Mouse (Mus musculus) MEL (cell line): Measurements from ENCODE around the gene Haghl.

ENCODE experiments used
- CTCF ChIP-seq, 3 experiments: IDR thresholded peaks in 2 of 3; conservative IDR thresholded peaks in 1 of 3; 2 replicates each; pipeline ENCODE4 v1.5.1; 2011 to 2012; ENCODE audit warnings: low read length in 3 of 3, low read depth in 2 of 3, mild to moderate bottlenecking in 2 of 3, improper control_type of control experiment in 1 of 3, inconsistent platforms in 1 of 3, mixed read lengths in 1 of 3, moderate library complexity in 1 of 3; ENCODE audit not compliant: control insufficient read depth in 1 of 3, insufficient read depth in 1 of 3, poor library complexity in 1 of 3, severe bottlenecking in 1 of 3
- E2F4 ChIP-seq: IDR thresholded peaks from 2 replicates; pipeline ENCODE4 v1.6.1; 2011; ENCODE audit warnings: low read depth, low read length, improper control_type of control experiment, borderline replicate concordance
- EP300 ChIP-seq, 2 experiments: IDR thresholded peaks; 2 replicates each; pipeline ENCODE4 v1.6.1; 2011; ENCODE audit warnings: improper control_type of control experiment in 2 of 2, low read length in 2 of 2, low read depth in 1 of 2, mild to moderate bottlenecking in 1 of 2
- JUND ChIP-seq: IDR thresholded peaks from 2 replicates; pipeline ENCODE4 v1.6.1; 2011; ENCODE audit warnings: low read depth, mild to moderate bottlenecking, improper control_type of control experiment, low read length
- MAFK ChIP-seq: IDR thresholded peaks from 2 replicates; pipeline ENCODE4 v1.6.1; 2011; ENCODE audit warnings: low read depth, mild to moderate bottlenecking, low read length, improper control_type of control experiment, borderline replicate concordance
- MAX ChIP-seq: IDR thresholded peaks from 2 replicates; pipeline ENCODE4 v1.6.1; 2011; ENCODE audit warnings: low read length, improper control_type of control experiment
- MAZ ChIP-seq: IDR thresholded peaks from 2 replicates; pipeline ENCODE4 v1.6.1; 2012; ENCODE audit warnings: low read depth, mild to moderate bottlenecking, inconsistent platforms, low read length, improper control_type of control experiment
- MXI1 ChIP-seq: IDR thresholded peaks from 2 replicates; pipeline ENCODE4 v1.6.1; 2011; ENCODE audit warnings: mild to moderate bottlenecking, low read depth, low read length, improper control_type of control experiment
- POLR2A ChIP-seq, 2 experiments: IDR thresholded peaks; 2 replicates each; pipeline ENCODE4 v1.6.1; 2011 to 2012; ENCODE audit warnings: low read length in 2 of 2, mild to moderate bottlenecking in 2 of 2, control low read depth in 1 of 2, improper control_type of control experiment in 1 of 2, low read depth in 1 of 2, moderate library complexity in 1 of 2; ENCODE audit not compliant: control insufficient read depth in 1 of 2, insufficient read depth in 1 of 2, poor library complexity in 1 of 2
- USF2 ChIP-seq, 2 experiments: IDR thresholded peaks; 2 replicates each; pipeline ENCODE4 v1.6.1; 2011 to 2012; ENCODE audit warnings: improper control_type of control experiment in 2 of 2, low read length in 2 of 2, borderline replicate concordance in 1 of 2, inconsistent platforms in 1 of 2, low read depth in 1 of 2, mild to moderate bottlenecking in 1 of 2; ENCODE audit not compliant: insufficient read depth in 1 of 2

DNA sequence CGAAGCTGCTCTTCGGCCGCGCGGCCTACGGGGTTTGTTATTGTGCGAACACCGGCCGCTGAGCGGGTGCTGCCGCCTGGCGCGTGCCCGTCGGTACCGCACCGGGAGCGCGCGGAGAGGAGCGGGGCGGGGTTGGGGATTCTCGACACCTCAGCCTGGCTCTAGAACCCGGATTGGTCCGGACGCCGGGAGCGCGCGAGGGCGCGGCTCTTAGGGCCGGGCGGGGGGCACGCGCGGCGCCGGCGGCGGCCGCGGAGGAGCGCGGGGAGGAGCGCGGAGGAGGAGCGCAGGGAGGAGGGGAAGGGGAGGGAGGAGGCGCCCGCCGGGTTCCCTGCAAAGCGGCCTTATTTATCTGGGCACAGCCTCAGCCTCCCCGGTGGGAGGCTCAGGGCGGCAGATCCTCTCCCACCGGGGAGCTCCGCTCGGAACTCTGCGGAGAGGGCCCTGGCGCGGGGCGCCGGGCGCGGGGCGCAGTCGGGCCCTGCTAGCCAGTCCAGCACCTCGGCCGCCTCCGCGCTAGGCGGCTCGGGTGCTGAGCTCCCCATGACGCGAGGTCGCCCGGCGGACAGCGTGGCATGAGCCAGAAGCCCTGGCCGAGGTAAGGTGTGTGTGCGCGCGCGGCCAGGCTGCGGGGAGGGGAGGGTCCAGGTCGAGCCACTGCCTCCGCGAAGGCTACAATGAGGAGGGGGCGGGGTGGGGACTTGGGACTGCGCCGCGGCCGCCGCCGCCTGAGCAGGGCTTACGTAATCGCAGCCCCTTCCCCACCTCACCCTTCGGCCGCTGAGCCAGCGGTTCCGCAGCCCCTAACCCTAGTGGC, 23.5 kb upstream of the Haghl start, which contains the start of gene Fbxl16:
- TF ChIP-seq CTCF (IDR thresholded peaks at IDR 0.05 in 2 of 3, conservative IDR thresholded peaks at IDR 0.05 in 1 of 3; ENCODE audit: control insufficient read depth in 1 of 3, insufficient read depth in 1 of 3, low read depth in 2 of 3, low read length in 3 of 3, poor library complexity in 1 of 3, severe bottlenecking in 1 of 3) (no peak), EP300 (IDR thresholded peaks at IDR 0.05; ENCODE audit: low read depth in 1 of 2, low read length in 2 of 2) (no peak), MAZ (no peak), POLR2A (IDR thresholded peaks at IDR 0.05; ENCODE audit: control insufficient read depth in 1 of 2, insufficient read depth in 1 of 2, low read depth in 1 of 2, low read length in 2 of 2, poor library complexity in 1 of 2) (no peak), JUND (no peak), USF2 (IDR thresholded peaks at IDR 0.05; ENCODE audit: borderline replicate concordance in 1 of 2, insufficient read depth in 1 of 2, low read depth in 1 of 2, low read length in 2 of 2) (no peak), MAFK (no peak), MAX (no peak), MXI1 (no peak), E2F4 (no peak)
